Mouse (Mus musculus): ENCODE measurements around the gene Lig3. TPM values are rescaled to one million over a fixed set of nuclear protein-coding genes. Genes with fewer than 3 reads are reported as not detected.

Gene Lig3
- total and polyA plus RNA-seq, 3 experiments = 45.2 to 101 (median 45.7) TPM

DNA sequence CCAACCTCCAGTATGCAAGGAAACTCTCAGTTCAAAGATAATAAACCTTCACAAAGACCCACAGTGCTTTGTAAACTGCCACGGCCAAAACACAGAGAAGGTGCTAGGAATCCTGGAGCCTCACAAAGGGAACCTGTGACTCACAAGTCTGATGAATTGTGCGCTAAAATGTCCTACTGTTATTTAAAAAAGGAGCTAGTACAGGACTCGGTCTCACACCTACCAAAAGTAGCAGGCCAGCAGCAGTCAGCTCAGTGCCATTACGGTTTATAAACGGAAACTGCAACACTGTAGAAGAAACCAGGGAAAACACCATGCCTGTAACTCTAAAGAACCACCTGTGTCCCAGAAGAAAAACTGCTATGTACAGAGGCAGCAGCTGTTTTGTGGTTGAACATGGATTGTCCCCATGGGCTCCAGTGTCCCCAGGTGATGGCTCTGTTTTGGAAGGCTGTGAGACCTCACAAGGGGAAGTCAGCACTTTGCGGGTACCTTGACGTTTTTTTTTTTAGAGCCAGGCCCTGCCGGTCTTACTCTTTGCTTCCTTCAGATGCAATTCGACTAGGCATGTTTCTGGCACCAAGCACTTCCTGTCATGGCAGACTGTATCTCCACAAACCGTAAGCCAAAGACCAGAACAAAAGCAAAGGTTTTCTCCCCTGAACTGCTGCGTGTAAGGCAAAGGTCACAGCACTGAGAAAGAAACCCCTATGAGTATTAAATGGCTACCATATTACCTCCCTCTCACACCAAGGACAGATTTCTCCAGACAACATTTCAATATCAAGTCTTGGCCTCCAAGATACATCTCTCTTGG, 54.9 kb downstream of the Lig3 start:
- peak; percentile 98 for DNase-seq (ENCODE audit: extremely low read depth)

GRCm38 (mm10) chr11:82837192-82837591, 56.3 kb downstream of the Lig3 start:
- Histone ChIP-seq H3K9me3 (replicated peaks; ENCODE audit: low read length) (peaks cover 44% of the 10 kb centered on the region), H3K36me3 (replicated peaks in 1 of 2; ENCODE audit: control insufficient read depth in 1 of 2, insufficient read depth in 1 of 2, low read length in 1 of 2) (peaks cover 22 to 24% of the 10 kb centered on the region in 2 experiments), H3K4me3 (replicated peaks in 1 of 3; ENCODE audit: low read depth in 2 of 3, low read length in 2 of 3, poor library complexity in 1 of 3) (peak overlapping the region in 1 of 3 experiments; percentile 19), H3K79me2 (replicated peaks; ENCODE audit: control insufficient read depth, extremely low read depth, insufficient read depth, poor library complexity, severe bottlenecking) (peaks cover 3% of the 10 kb centered on the region; the same call in 1 of the 2 replicates), H3K27me3 (replicated peaks) (no peaks in the 10 kb centered on the region), H3K4me1 (ENCODE audit: control insufficient read depth in 1 of 2, insufficient read depth in 2 of 2) (peaks cover 7 to 25% of the 10 kb centered on the region in 2 experiments), H3K4me2 (ENCODE audit: insufficient read depth, low read depth, poor library complexity, severe bottlenecking) (no peak overlapping the region), H3K27ac (ENCODE audit: insufficient read depth, low read depth) (no peak overlapping the region), H3K9ac (ENCODE audit: insufficient read depth, low read depth) (no peak overlapping the region)
- TF ChIP-seq ZMIZ1 (IDR thresholded peaks at IDR 0.05; ENCODE audit: low read depth, low read length) (no peak), MAFK (IDR thresholded peaks at IDR 0.05; ENCODE audit: insufficient replicate concordance, low read length) (no peak), SMC3 (IDR thresholded peaks at IDR 0.05; ENCODE audit: low read depth, low read length) (no peak), MAZ (IDR thresholded peaks at IDR 0.05; ENCODE audit: low read depth, low read length) (no peak), BHLHE40 (IDR thresholded peaks at IDR 0.05; ENCODE audit: low read depth, low read length) (no peak), RAD21 (IDR thresholded peaks at IDR 0.05; ENCODE audit: low read depth, low read length) (no peak), RCOR1 (conservative IDR thresholded peaks at IDR 0.05; ENCODE audit: low read depth, low read length) (no peak), PAX5 (IDR thresholded peaks at IDR 0.05; ENCODE audit: low read length) (no peak), EP300 (IDR thresholded peaks at IDR 0.05; ENCODE audit: low read length) (no peak), ZNF384 (IDR thresholded peaks at IDR 0.05; ENCODE audit: low read depth, low read length) (no peak), MYC (IDR thresholded peaks at IDR 0.05; ENCODE audit: low read depth, low read length) (no peak), CHD1 (IDR thresholded peaks at IDR 0.05; ENCODE audit: low read depth, low read length) (no peak), ZKSCAN1 (IDR thresholded peaks at IDR 0.05; ENCODE audit: borderline replicate concordance, low read depth, low read length) (no peak), USF1 (IDR thresholded peaks at IDR 0.05; ENCODE audit: low read depth, low read length) (no peak), ELF1 (IDR thresholded peaks at IDR 0.05; ENCODE audit: low read depth, low read length) (no peak), MEF2A (IDR thresholded peaks at IDR 0.05; ENCODE audit: borderline replicate concordance, low read depth, low read length) (no peak), JUN (IDR thresholded peaks at IDR 0.05; ENCODE audit: insufficient read depth, low read depth, low read length) (no peak), SIN3A (IDR thresholded peaks at IDR 0.05; ENCODE audit: low read length) (no peak), CHD2 (IDR thresholded peaks at IDR 0.05; ENCODE audit: low read length) (no peak)
- dilution Hi-C loops (cut with MboI; ENCODE audit: extremely low pct_ligation_motif_present, extremely low pct_unique_long_range_greater_than_20kb, low sequenced_read_pairs) = no loop called here
- in situ Hi-C loops (cut with MboI; ENCODE audit: low pct_ligation_motif_present, low pct_unique_long_range_greater_than_20kb, low sequenced_read_pairs) = no loop called here
- DNase-seq (ENCODE audit: extremely low read depth) = no peak

More for the DNA sequence above, 54.9 kb downstream of the Lig3 start:
- dilution Hi-C loops (cut with MboI; ENCODE audit: extremely low pct_ligation_motif_present, extremely low pct_unique_long_range_greater_than_20kb, low sequenced_read_pairs) (no loop called here), in situ Hi-C loops (cut with MboI; ENCODE audit: low pct_ligation_motif_present, low pct_unique_long_range_greater_than_20kb, low sequenced_read_pairs) (no loop called here)
- H3K79me2 ChIP-seq (replicated peaks; ENCODE audit: control insufficient read depth, extremely low read depth, insufficient read depth, poor library complexity, severe bottlenecking) = peaks cover 3% of the 10 kb centered on the region; the same call in 1 of the 2 replicates
- TF ChIP-seq JUND (conservative IDR thresholded peaks at IDR 0.05; ENCODE audit: low read depth, low read length) (peak; percentile 53), EP300 (IDR thresholded peaks at IDR 0.05; ENCODE audit: low read length) (peak; percentile 99), TBP (conservative IDR thresholded peaks at IDR 0.05; ENCODE audit: low read depth, low read length) (0 out of 2 replicates have a peak, but pooled peaks have one; percentile 57), NELFE (IDR thresholded peaks at IDR 0.05; ENCODE audit: low read depth, low read length) (no peak), JUN (IDR thresholded peaks at IDR 0.05; ENCODE audit: insufficient read depth, low read depth, low read length) (peak; percentile 41; the same call in 1 of the 2 replicates), MAFK (IDR thresholded peaks at IDR 0.05; ENCODE audit: insufficient replicate concordance, low read length) (peak; percentile 90), MEF2A (IDR thresholded peaks at IDR 0.05; ENCODE audit: borderline replicate concordance, low read depth, low read length) (peak; percentile 92; the same call in 1 of the 2 replicates), MYC (IDR thresholded peaks at IDR 0.05; ENCODE audit: low read depth, low read length) (peak; percentile 85), CHD2 (IDR thresholded peaks at IDR 0.05; ENCODE audit: low read length) (peak; percentile 68), UBTF (IDR thresholded peaks at IDR 0.05; ENCODE audit: low read depth, low read length) (no peak), TCF12 (IDR thresholded peaks at IDR 0.05; ENCODE audit: low read depth, low read length) (peak; percentile 99), E2F4 (IDR thresholded peaks at IDR 0.05; ENCODE audit: insufficient replicate concordance, low read depth, low read length) (peak; percentile 84; the same call in 1 of the 2 replicates), ELF1 (IDR thresholded peaks at IDR 0.05; ENCODE audit: low read depth, low read length) (peak; percentile 55; the same call in 1 of the 2 replicates), ETS1 (conservative IDR thresholded peaks at IDR 0.05; ENCODE audit: low read depth, low read length) (peak; percentile 96), ZMIZ1 (IDR thresholded peaks at IDR 0.05; ENCODE audit: low read depth, low read length) (no peak), IRF4 (IDR thresholded peaks at IDR 0.05; ENCODE audit: low read depth, low read length) (peak; percentile 85), MAX (IDR thresholded peaks at IDR 0.05; ENCODE audit: low read length) (peak; percentile 78), SIN3A (IDR thresholded peaks at IDR 0.05; ENCODE audit: low read length) (peak; percentile 85), MAZ (IDR thresholded peaks at IDR 0.05; ENCODE audit: low read depth, low read length) (no peak), RCOR1 (conservative IDR thresholded peaks at IDR 0.05; ENCODE audit: low read depth, low read length) (peak; percentile 87), CHD1 (IDR thresholded peaks at IDR 0.05; ENCODE audit: low read depth, low read length) (no peak), HCFC1 (IDR thresholded peaks at IDR 0.05; ENCODE audit: low read depth, low read length) (peak; percentile 57), BHLHE40 (IDR thresholded peaks at IDR 0.05; ENCODE audit: low read depth, low read length) (peak; percentile 85), ZNF384 (IDR thresholded peaks at IDR 0.05; ENCODE audit: low read depth, low read length) (peak; percentile 98), KAT2A (IDR thresholded peaks at IDR 0.05; ENCODE audit: insufficient replicate concordance, low read length) (no peak)
- H3K4me2 ChIP-seq (ENCODE audit: insufficient read depth, low read depth, poor library complexity, severe bottlenecking) = peak overlapping the region; percentile 24
- H3K9me3 ChIP-seq (replicated peaks; ENCODE audit: low read length) = peaks cover 44% of the 10 kb centered on the region
- peak overlapping the region; percentile 48 for H3K27ac ChIP-seq (ENCODE audit: insufficient read depth, low read depth)
- H3K9ac ChIP-seq (ENCODE audit: insufficient read depth, low read depth) = no peak overlapping the region
- H3K27me3 ChIP-seq (replicated peaks) = no peaks in the 10 kb centered on the region
- peaks cover 21% of the 10 kb centered on the region in 2 experiments for H3K36me3 ChIP-seq (replicated peaks in 1 of 2; ENCODE audit: control insufficient read depth in 1 of 2, insufficient read depth in 1 of 2, low read length in 1 of 2)
- H3K4me3 ChIP-seq (replicated peaks in 1 of 3; ENCODE audit: low read depth in 2 of 3, low read length in 2 of 3, poor library complexity in 1 of 3) = no peak overlapping the region
- peaks cover 8 to 36% of the 10 kb centered on the region in 2 experiments for H3K4me1 ChIP-seq (ENCODE audit: control insufficient read depth in 1 of 2, insufficient read depth in 2 of 2)

Measured in CH12.LX (cell line).